Mouse (Mus musculus): ENCODE results near the gene Oxct2a.

- no peak for TF ChIP-seq POLR2A (IDR thresholded peaks at IDR 0.05; ENCODE audit: control insufficient read depth, extremely low read depth, insufficient read depth, low read length, poor library complexity)
- no peak for TF ChIP-seq CTCF (IDR thresholded peaks at IDR 0.05; ENCODE audit: borderline replicate concordance, control insufficient read depth, extremely low read depth, insufficient read depth, low read length, poor library complexity)
Observed at GRCm38 (mm10) chr4:123297195-123297960, 26.1 kb downstream of the Oxct2a start.
